Mouse (Mus musculus) erythroblast, embryonic 14.5 days (primary cell): ENCODE measurements around the gene Fam13c.

Source experiments
- GATA1 ChIP-seq: IDR thresholded peaks from 2 replicates; pipeline ENCODE4 v1.6.1; 2012; ENCODE audit warnings: low read length, inconsistent platforms, mixed read lengths
- TAL1 ChIP-seq: IDR thresholded peaks from 3 replicates; pipeline ENCODE4 v1.6.1; 2012; ENCODE audit warnings: low read length, inconsistent platforms, mixed read lengths

GRCm38 (mm10) chr10:70507880-70508279 lies 67.6 kb downstream of the Fam13c start:
- no peak for TF ChIP-seq TAL1
- TF ChIP-seq GATA1: no peak
